Mouse (Mus musculus): Measurements from ENCODE around the gene Suz12.
A peak's percentile ranks its signal among the peaks of the same experiment; 100 is the strongest.
"Not testable (repeated sequence)": the region's sequence is repeated elsewhere in the genome, so short reads cannot be mapped to it uniquely, and the experiment has no call there.

Gene Suz12

GRCm38 (mm10) chr11:79992592-79993355 is at the start of gene Suz12:
Gene Suz12 (plus strand): TSS chr11:79993106.
- peak; percentile 95 to 97 for DNase-seq

GRCm38 (mm10) chr11:79943136-79943535 is 49.8 kb upstream of the Suz12 start:
- no peak for DNase-seq

- DNase-seq = no peak
Measured at GRCm38 (mm10) chr11:79943601-79944000, 49.3 kb upstream of the Suz12 start.

GRCm38 (mm10) chr11:79947265-79947664 is 45.6 kb upstream of the Suz12 start:
- no peak for DNase-seq

GRCm38 (mm10) chr11:79961346-79962124 is 31.4 kb upstream of the Suz12 start:
- DNase-seq = peak in 1 of 2 experiments; percentile 31

- peak; percentile 98 to 100 for DNase-seq
Measured at GRCm38 (mm10) chr11:79962125-79962876, 30.6 kb upstream of the Suz12 start, which contains the start of gene Utp6. Gene Utp6 (minus strand): TSS chr11:79962390.

- no peak for DNase-seq
Measured at GRCm38 (mm10) chr11:79962877-79963183, 30.1 kb upstream of the Suz12 start.

- DNase-seq = no peak
Measured at GRCm38 (mm10) chr11:79963212-79963974, 29.5 kb upstream of the Suz12 start.

- peak; percentile 52 to 71 for DNase-seq
Measured at GRCm38 (mm10) chr11:79965896-79966295, 27.0 kb upstream of the Suz12 start.

GRCm38 (mm10) chr11:79967752-79968151 is 25.2 kb upstream of the Suz12 start:
- DNase-seq = no peak

GRCm38 (mm10) chr11:79973133-79973532 is 19.8 kb upstream of the Suz12 start:
- no peak for DNase-seq

GRCm38 (mm10) chr11:79973626-79974476 is 19.1 kb upstream of the Suz12 start:
- peak in 1 of 2 experiments; percentile 42 for DNase-seq

GRCm38 (mm10) chr11:79975377-79975776 is 17.5 kb upstream of the Suz12 start:
- DNase-seq = no peak

GRCm38 (mm10) chr11:79976222-79976621 is 16.7 kb upstream of the Suz12 start:
- DNase-seq = no peak

- not testable (repeated sequence) for DNase-seq
Measured at GRCm38 (mm10) chr11:79976645-79977044, 16.3 kb upstream of the Suz12 start.

GRCm38 (mm10) chr11:79977061-79977460 is 15.8 kb upstream of the Suz12 start:
- DNase-seq = not testable (repeated sequence)

- DNase-seq = not testable (repeated sequence)
Measured at GRCm38 (mm10) chr11:79977747-79978146, 15.2 kb upstream of the Suz12 start.

GRCm38 (mm10) chr11:79986886-79987285 is 6.0 kb upstream of the Suz12 start:
- DNase-seq = no peak

GRCm38 (mm10) chr11:79987896-79988295 is 5.0 kb upstream of the Suz12 start:
- DNase-seq = no peak

GRCm38 (mm10) chr11:79990120-79990519 is 2.8 kb upstream of the Suz12 start:
- no peak for DNase-seq

- no peak for DNase-seq
Measured at GRCm38 (mm10) chr11:79991600-79991999, 1.3 kb upstream of the Suz12 start.

All from kidney, postnatal 36 days (tissue).